Mouse (Mus musculus) MEL (cell line): ENCODE results near the gene Tcf7l2. TPM values are rescaled to one million over a fixed set of nuclear protein-coding genes. Genes with fewer than 3 reads are reported as not detected.
A peak's percentile ranks its signal among the peaks of the same experiment; 100 is the strongest.

Source experiments
- DNase-seq: peaks from one replicate; pipeline ENCODE4 v3.0.0; 2011; ENCODE audit warnings: low read depth, low spot score
- H3K27ac ChIP-seq: 2 replicates; pipeline ENCODE4 v1.5.1; 2012; ENCODE audit warnings: low read depth, mild to moderate bottlenecking, control low read depth, low read length, moderate library complexity; ENCODE audit not compliant: control insufficient read depth
- H3K27me3 ChIP-seq, 2 experiments: fragments of 150-350 bp in 1 of 2; sonication (generic) in 1 of 2; 2 replicates each; pipeline ENCODE4 v1.6.1; 2012; ENCODE audit warnings: low read length in 2 of 2, mild to moderate bottlenecking in 2 of 2, improper control_type of control experiment in 1 of 2, moderate library complexity in 1 of 2; ENCODE audit not compliant: insufficient read depth in 2 of 2, control insufficient read depth in 1 of 2
- H3K36me3 ChIP-seq, 2 experiments: 2 replicates each; pipeline ENCODE4 v1.6.1; 2012 to 2014; ENCODE audit warnings: low read length in 2 of 2, improper control_type of control experiment in 1 of 2, inconsistent platforms in 1 of 2, mild to moderate bottlenecking in 1 of 2; ENCODE audit not compliant: insufficient read depth in 2 of 2, control insufficient read depth in 1 of 2
- H3K4me1 ChIP-seq, 2 experiments: fragments of 150-350 bp in 1 of 2; sonication (generic) in 1 of 2; 2 replicates each; pipeline ENCODE4 v1.6.1; 2012; ENCODE audit warnings: low read length in 2 of 2, improper control_type of control experiment in 1 of 2, mild to moderate bottlenecking in 1 of 2; ENCODE audit not compliant: insufficient read depth in 2 of 2, control insufficient read depth in 1 of 2
- H3K4me3 ChIP-seq, 2 experiments: fragments of 150-350 bp in 1 of 2; sonication (generic) in 1 of 2; 2 replicates each; pipeline ENCODE4 v1.5.1; 2012; ENCODE audit warnings: low read depth in 2 of 2, low read length in 2 of 2, mild to moderate bottlenecking in 2 of 2, moderate library complexity in 2 of 2, control low read depth in 1 of 2, improper control_type of control experiment in 1 of 2; ENCODE audit not compliant: control insufficient read depth in 1 of 2, insufficient read depth in 1 of 2
- H3K79me2 ChIP-seq: 2 replicates; pipeline ENCODE4 v1.6.1; 2012; ENCODE audit warnings: mild to moderate bottlenecking, low read length, moderate library complexity; ENCODE audit not compliant: control insufficient read depth, poor library complexity, insufficient read depth
- H3K9ac ChIP-seq: 2 replicates; pipeline ENCODE4 v1.6.1; 2012; ENCODE audit warnings: low read depth, mild to moderate bottlenecking, control low read depth, low read length, moderate library complexity; ENCODE audit not compliant: control insufficient read depth, poor library complexity, severe bottlenecking
- H3K9me3 ChIP-seq: fragments of 150-350 bp; sonication (generic); replicated peaks from 2 replicates; pipeline ENCODE4 v1.6.1; 2012; ENCODE audit warnings: mild to moderate bottlenecking, low read length, improper control_type of control experiment, moderate library complexity; ENCODE audit not compliant: insufficient read depth
- BHLHE40 ChIP-seq: IDR thresholded peaks from 2 replicates; pipeline ENCODE4 v1.6.1; 2012; ENCODE audit warnings: low read depth, mild to moderate bottlenecking, inconsistent platforms, low read length, improper control_type of control experiment, borderline replicate concordance
- CHD2 ChIP-seq: IDR thresholded peaks from 2 replicates; pipeline ENCODE4 v1.6.1; 2011; ENCODE audit warnings: low read length, improper control_type of control experiment
- ETS1 ChIP-seq: IDR thresholded peaks from 2 replicates; pipeline ENCODE4 v1.6.1; 2012; ENCODE audit warnings: low read depth, mild to moderate bottlenecking, inconsistent platforms, low read length, improper control_type of control experiment, moderate library complexity
- GABPA ChIP-seq: IDR thresholded peaks from 2 replicates; pipeline ENCODE4 v1.6.1; 2012; ENCODE audit warnings: low read depth, mild to moderate bottlenecking, inconsistent platforms, low read length, improper control_type of control experiment, moderate library complexity
- KAT2A ChIP-seq: conservative IDR thresholded peaks from 2 replicates; pipeline ENCODE4 v1.6.1; 2012; ENCODE audit warnings: low read depth, low read length, improper control_type of control experiment, inconsistent platforms
- MAX ChIP-seq: IDR thresholded peaks from 2 replicates; pipeline ENCODE4 v1.6.1; 2011; ENCODE audit warnings: low read length, improper control_type of control experiment
- MAZ ChIP-seq: IDR thresholded peaks from 2 replicates; pipeline ENCODE4 v1.6.1; 2012; ENCODE audit warnings: low read depth, mild to moderate bottlenecking, inconsistent platforms, low read length, improper control_type of control experiment
- MEF2A ChIP-seq: IDR thresholded peaks from 2 replicates; pipeline ENCODE4 v1.6.1; 2014; ENCODE audit warnings: low read depth, mild to moderate bottlenecking, inconsistent platforms, low read length, improper control_type of control experiment; ENCODE audit not compliant: poor library complexity, insufficient replicate concordance, severe bottlenecking; ENCODE audit errors: extremely low read depth
- MYC ChIP-seq: IDR thresholded peaks from 2 replicates; pipeline ENCODE4 v1.6.1; 2011; ENCODE audit warnings: low read depth, mild to moderate bottlenecking, low read length, improper control_type of control experiment, moderate library complexity
- NRF1 ChIP-seq: IDR thresholded peaks from 2 replicates; pipeline ENCODE4 v1.6.1; 2014; ENCODE audit warnings: low read depth, mild to moderate bottlenecking, inconsistent platforms, low read length, improper control_type of control experiment, moderate library complexity; ENCODE audit not compliant: poor library complexity, insufficient read depth, severe bottlenecking
- POLR2A ChIP-seq, 2 experiments: IDR thresholded peaks; 2 replicates each; pipeline ENCODE4 v1.6.1; 2011 to 2012; ENCODE audit warnings: low read length in 2 of 2, mild to moderate bottlenecking in 2 of 2, control low read depth in 1 of 2, improper control_type of control experiment in 1 of 2, low read depth in 1 of 2, moderate library complexity in 1 of 2; ENCODE audit not compliant: control insufficient read depth in 1 of 2, insufficient read depth in 1 of 2, poor library complexity in 1 of 2
- POLR2AphosphoS5 ChIP-seq: IDR thresholded peaks from 2 replicates; pipeline ENCODE4 v1.6.1; 2012; ENCODE audit warnings: low read depth, borderline replicate concordance, mild to moderate bottlenecking, inconsistent platforms, low read length, moderate library complexity, mixed read lengths
- RAD21 ChIP-seq: IDR thresholded peaks from 2 replicates; pipeline ENCODE4 v1.6.1; 2011; ENCODE audit warnings: mild to moderate bottlenecking, low read depth, low read length, improper control_type of control experiment
- RCOR1 ChIP-seq: IDR thresholded peaks from 2 replicates; pipeline ENCODE4 v1.6.1; 2012; ENCODE audit warnings: low read depth, mild to moderate bottlenecking, inconsistent platforms, low read length, improper control_type of control experiment
- SMC3 ChIP-seq: IDR thresholded peaks from 2 replicates; pipeline ENCODE4 v1.6.1; 2011; ENCODE audit warnings: low read depth, low read length, improper control_type of control experiment
- TAL1 ChIP-seq: IDR thresholded peaks from 2 replicates; pipeline ENCODE4 v1.6.1; 2012; ENCODE audit warnings: mild to moderate bottlenecking, inconsistent platforms, low read length, moderate library complexity, mixed read lengths
- TBP ChIP-seq: IDR thresholded peaks from 2 replicates; pipeline ENCODE4 v1.8.0; 2011; ENCODE audit warnings: low read depth, low read length, improper control_type of control experiment
- TCF12 ChIP-seq: IDR thresholded peaks from 2 replicates; pipeline ENCODE4 v1.6.1; 2014; ENCODE audit warnings: low read depth, mild to moderate bottlenecking, inconsistent platforms, low read length, improper control_type of control experiment, moderate library complexity
- ZC3H11A ChIP-seq: IDR thresholded peaks from 2 replicates; pipeline ENCODE4 v1.6.1; 2012; ENCODE audit warnings: low read depth, mild to moderate bottlenecking, inconsistent platforms, low read length, improper control_type of control experiment
- ZKSCAN1 ChIP-seq: IDR thresholded peaks from 2 replicates; pipeline ENCODE4 v1.6.1; 2012; ENCODE audit warnings: low read depth, mild to moderate bottlenecking, inconsistent platforms, low read length, improper control_type of control experiment, moderate library complexity
- ZMIZ1 ChIP-seq: IDR thresholded peaks from 2 replicates; pipeline ENCODE4 v1.6.1; 2012; ENCODE audit warnings: low read depth, mild to moderate bottlenecking, inconsistent platforms, low read length, improper control_type of control experiment, moderate library complexity
- polyA plus RNA-seq, 2 experiments: library from polyadenylated mRNA; stranded (reverse) in 1 of 2; unstranded in 1 of 2; fragments of >175 nt in 1 of 2; fragments of >200 nt in 1 of 2; gene quantifications; 2 replicates each; pipeline versions ENCODE4 v1.2.1 to v1.2.4; 2012; ENCODE audit warnings: low replicate concordance in 2 of 2, low read depth in 1 of 2; ENCODE audit not compliant: insufficient read length in 2 of 2, insufficient read depth in 1 of 2, missing spikeins in 1 of 2
- total RNA-seq: library from RNA; depleted of rRNA; stranded (reverse); fragments of 300-350 nt; gene quantifications from 2 replicates; pipeline ENCODE4 v1.2.3, GENCODE M21; 2012

The Tcf7l2 gene
- total and polyA plus RNA-seq, 3 experiments: 0.65 to 12.8 TPM; not detected in 1

DNA sequence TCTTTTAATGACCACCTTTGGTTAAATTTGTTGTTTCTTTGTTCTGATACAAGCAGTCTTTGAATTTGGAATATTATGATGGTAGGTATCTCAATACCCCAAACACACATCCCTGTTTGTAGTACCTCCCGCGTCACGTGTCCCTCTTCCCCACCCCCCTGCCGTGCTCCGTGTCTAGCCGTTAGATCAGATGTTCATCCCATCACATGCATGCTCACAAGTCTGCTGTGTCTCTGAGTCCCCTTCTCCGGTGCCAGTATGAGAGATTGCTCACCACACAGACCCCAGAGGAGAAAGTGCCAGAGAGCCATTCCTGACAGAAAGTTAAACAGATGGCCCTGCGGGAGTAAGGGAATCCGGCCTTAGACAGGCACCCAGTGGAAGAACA lies 186.0 kb downstream of the Tcf7l2 start (continued):
- 0 out of 2 replicates have a peak, but pooled peaks have one; percentile 25 for TF ChIP-seq RCOR1
- no peak; the same call in 1 of the 2 replicates for TF ChIP-seq CHD2
- no peak for TF ChIP-seq GABPA
- no peak for TF ChIP-seq ZMIZ1
- TF ChIP-seq KAT2A: no peak
- TF ChIP-seq MAX: peak; percentile 82
- no peak; a peak in 1 of 4 replicates for TF ChIP-seq POLR2A (IDR thresholded peaks at IDR 0.05; ENCODE audit: control insufficient read depth in 1 of 2, insufficient read depth in 1 of 2, low read depth in 1 of 2, low read length in 2 of 2, poor library complexity in 1 of 2)
- no peak for TF ChIP-seq SMC3
- TF ChIP-seq RAD21: no peak
- TF ChIP-seq, all 39 proteins: peak for 10

DNA sequence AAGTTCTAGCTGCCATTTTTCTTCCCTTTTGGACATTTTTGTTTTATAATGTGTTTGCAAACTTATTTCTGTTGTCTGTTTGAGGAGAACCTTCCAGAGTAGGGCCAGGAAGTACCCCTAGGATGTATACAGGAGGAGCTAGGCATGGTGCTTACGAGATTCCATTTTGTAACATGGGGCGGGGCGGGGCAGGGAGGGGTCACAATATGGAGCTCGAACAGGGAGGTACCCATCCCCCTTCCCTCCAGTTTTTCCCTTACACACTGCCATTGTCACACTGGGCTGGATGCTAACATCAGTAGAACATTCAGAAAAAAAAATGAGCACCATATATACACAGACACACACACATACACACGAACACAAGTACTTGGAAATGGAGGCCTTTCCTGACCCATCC lies 187.1 kb downstream of the Tcf7l2 start:
- H3K4me1 ChIP-seq: peaks cover 21 to 34% of the 10 kb centered on the region in 2 experiments
- DNase-seq: no peak
- peaks cover 12% of the 10 kb centered on the region for H3K79me2 ChIP-seq
- H3K27ac ChIP-seq: no peak overlapping the region
- H3K4me3 ChIP-seq: no peak overlapping the region
- H3K27me3 ChIP-seq: no peaks in the 10 kb centered on the region
- H3K9me3 ChIP-seq: no peaks in the 10 kb centered on the region
- H3K36me3 ChIP-seq: peaks cover 0 to 24% of the 10 kb centered on the region in 2 experiments; a peak in 3 of 4 replicates
- H3K9ac ChIP-seq: no peak overlapping the region
- TF ChIP-seq ZKSCAN1 (no peak), TCF12 (no peak), MYC (no peak), CHD2 (no peak), BHLHE40 (no peak), TBP (no peak), MEF2A (no peak), MAZ (no peak), ETS1 (no peak), POLR2AphosphoS5 (no peak), ZC3H11A (no peak), NRF1 (no peak), TAL1 (no peak)
- TF ChIP-seq, all 39 proteins: peak for 0
